Mouse (Mus musculus): ENCODE results near the gene Fam241a. TPM values are rescaled to one million over a fixed set of nuclear protein-coding genes. Genes with fewer than 3 reads are reported as not detected.

Fam241a gene
- polyA plus RNA-seq, 1 experiment from 2014 or later, result 47.3 TPM

DNA sequence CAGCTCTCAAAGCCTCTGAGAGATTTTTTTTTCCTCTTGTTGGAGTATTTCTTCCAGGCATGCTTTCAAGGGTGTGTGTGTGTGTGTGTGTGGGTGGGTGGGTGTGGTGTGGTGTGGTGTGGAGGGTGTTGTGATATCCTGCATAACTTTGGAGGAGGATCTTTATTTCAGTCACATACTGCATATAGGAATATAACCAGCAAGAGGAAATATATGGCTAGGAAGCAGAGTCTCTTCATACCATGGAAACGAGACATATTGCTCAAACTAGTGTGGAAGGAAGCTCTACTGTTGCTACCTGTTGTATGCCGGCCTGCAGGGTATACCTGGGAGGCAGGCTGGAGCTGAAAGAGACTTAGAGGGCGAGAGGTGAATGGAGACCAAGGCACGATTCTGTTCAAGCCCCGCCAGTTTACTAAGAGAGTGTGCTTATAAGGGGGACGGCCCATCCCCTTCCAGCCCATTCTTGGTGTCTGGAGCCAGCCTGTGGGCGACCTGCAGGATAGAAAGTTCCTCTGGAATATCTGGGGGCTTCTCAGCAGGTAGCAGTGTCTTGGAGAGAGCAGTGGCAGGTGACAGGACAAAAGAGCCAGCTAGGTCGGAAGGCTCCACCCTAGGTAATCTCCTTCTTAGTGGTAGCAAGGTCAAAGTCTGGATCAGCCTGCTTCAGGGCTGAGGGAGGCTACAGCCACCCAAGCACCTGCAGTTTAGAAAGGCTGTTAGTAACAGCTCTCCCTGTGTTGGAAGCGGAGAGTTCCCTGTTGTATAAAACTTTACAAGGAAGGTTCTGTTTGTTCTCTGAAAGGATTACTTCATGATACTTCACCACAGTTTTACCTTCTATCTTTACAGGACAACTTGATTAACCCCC is 45.1 kb downstream of the Fam241a start:
- H3K4me1 ChIP-seq (replicated peaks), result peaks cover 48% of the 10 kb centered on the region
- H3K36me3 ChIP-seq, result no peaks in the 10 kb centered on the region
- no peaks in the 10 kb centered on the region for H3K27me3 ChIP-seq
- DNase-seq (no peak), ATAC-seq (ENCODE audit: low read depth) (0 out of 2 replicates have a peak, but pooled peaks have one; percentile 37)
- WGBS (ENCODE audit: insufficient replicate concordance), result 66% methylated on average over 9 of the region's 9 CpGs
- H3K4me3 ChIP-seq (replicated peaks), result no peak overlapping the region
- H3K4me2 ChIP-seq, result no peak overlapping the region
- H3K9ac ChIP-seq, result 0 out of 2 replicates have a peak overlapping the region, but pooled peaks have one; percentile 8
- H3K27ac ChIP-seq, result peak overlapping the region; percentile 74
- H3K9me3 ChIP-seq (replicated peaks), result no peaks in the 10 kb centered on the region

DNA sequence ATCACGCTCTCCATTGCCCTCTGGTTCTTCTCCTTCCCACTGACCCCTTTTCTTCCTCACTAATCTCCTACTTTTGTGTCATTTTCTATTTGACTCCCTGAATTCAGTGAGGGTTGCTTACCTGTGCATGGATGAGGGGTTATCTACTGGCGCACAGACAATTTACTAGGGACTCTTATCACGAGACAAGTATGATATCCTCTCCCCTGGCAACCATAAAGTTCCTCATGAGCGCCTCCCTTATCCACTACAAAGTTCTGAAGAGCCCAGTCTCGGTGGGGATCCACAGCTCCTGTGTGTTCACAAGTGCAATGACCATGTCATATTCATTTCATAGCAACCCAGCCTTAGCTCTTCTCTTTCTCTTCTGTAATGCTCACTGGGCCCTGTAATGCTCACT is 46.2 kb downstream of the Fam241a start:
- Histone ChIP-seq H3K4me2 (peak overlapping the region; percentile 31), H3K9me3 (replicated peaks) (no peaks in the 10 kb centered on the region), H3K4me1 (replicated peaks) (peaks cover 48% of the 10 kb centered on the region), H3K36me3 (no peaks in the 10 kb centered on the region), H3K27me3 (no peaks in the 10 kb centered on the region), H3K27ac (peak overlapping the region; percentile 55; the same call in 1 of the 2 replicates), H3K4me3 (replicated peaks) (no peak overlapping the region), H3K9ac (no peak overlapping the region)
- DNase-seq (peak; percentile 26), ATAC-seq (ENCODE audit: low read depth) (peak; percentile 86)
- 28% methylated on average over 5 of the region's 5 CpGs for WGBS (ENCODE audit: insufficient replicate concordance)

DNA sequence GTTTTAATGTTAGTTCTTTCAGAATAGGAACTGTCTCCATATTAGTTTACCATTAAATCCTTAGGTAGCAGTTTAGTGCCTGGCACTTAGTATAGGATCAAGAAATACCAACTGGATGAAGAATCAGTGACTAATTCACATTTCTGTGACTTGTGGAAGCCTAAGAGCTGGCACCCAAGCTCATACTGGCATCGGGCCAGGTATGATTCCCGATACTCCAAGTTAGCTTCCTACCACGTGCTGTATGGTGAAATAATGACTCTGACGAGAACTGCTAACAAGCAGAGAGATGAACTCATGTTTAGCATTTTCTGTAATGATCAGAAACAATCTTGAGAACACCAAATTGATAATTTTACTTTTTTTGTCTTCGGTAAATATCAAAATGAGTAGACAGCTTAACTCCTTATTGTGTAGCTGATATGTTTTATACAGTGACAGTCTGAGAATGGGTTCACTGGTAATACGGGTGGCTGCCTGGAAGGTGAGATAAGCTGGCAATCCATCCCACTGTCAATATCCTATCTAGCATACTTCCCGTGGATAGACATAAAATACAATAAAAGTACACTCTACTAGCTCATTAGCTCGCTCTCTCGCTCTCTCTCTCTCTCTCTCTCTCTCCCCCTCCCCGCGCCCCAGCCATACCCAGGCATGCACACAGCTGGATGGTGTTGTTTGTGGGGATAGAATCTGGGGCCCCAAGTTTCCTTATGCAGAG is 47.9 kb downstream of the Fam241a start:
- Histone ChIP-seq H3K4me1 (replicated peaks) (peaks cover 54% of the 10 kb centered on the region), H3K27me3 (no peaks in the 10 kb centered on the region), H3K4me3 (replicated peaks) (no peak overlapping the region), H3K9ac (no peak overlapping the region), H3K27ac (peak overlapping the region; percentile 18; the same call in 1 of the 2 replicates), H3K4me2 (peak overlapping the region; percentile 29), H3K36me3 (no peaks in the 10 kb centered on the region), H3K9me3 (replicated peaks) (no peaks in the 10 kb centered on the region)
- DNase-seq, result peak; percentile 22
- peak; percentile 72 for ATAC-seq (ENCODE audit: low read depth)
- WGBS (ENCODE audit: insufficient replicate concordance), result 42% methylated on average over 11 of the region's 11 CpGs

DNA sequence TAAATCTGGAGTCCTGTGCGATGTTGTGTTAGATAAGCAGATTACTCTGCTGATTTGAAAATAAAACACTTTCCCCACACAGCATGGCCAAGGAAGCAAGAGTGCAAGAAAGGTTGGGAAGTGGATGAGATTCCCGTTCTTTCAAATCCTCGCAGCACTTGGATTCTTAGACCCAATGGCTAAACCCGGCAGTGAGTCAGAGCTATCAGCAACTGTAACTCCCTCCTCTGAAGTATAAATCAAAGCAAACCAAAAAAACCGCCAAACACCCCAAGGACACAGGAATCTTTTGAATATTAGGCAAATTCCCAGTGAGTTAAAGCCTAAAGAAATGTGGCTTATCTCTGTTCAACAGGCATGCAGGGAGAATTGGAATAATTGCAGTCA is 52.2 kb downstream of the Fam241a start:
- Histone ChIP-seq H3K4me1 (replicated peaks) (peaks cover 35% of the 10 kb centered on the region), H3K4me2 (no peak overlapping the region), H3K27me3 (no peaks in the 10 kb centered on the region), H3K9me3 (replicated peaks) (no peaks in the 10 kb centered on the region), H3K9ac (no peak overlapping the region), H3K4me3 (replicated peaks) (no peak overlapping the region), H3K27ac (no peak overlapping the region), H3K36me3 (no peaks in the 10 kb centered on the region)
- 70% methylated on average over 5 of the region's 5 CpGs for whole genome bisulfite sequencing (ENCODE audit: insufficient replicate concordance)
- no peak for ATAC-seq (ENCODE audit: low read depth)
- no peak for DNase-seq

DNA sequence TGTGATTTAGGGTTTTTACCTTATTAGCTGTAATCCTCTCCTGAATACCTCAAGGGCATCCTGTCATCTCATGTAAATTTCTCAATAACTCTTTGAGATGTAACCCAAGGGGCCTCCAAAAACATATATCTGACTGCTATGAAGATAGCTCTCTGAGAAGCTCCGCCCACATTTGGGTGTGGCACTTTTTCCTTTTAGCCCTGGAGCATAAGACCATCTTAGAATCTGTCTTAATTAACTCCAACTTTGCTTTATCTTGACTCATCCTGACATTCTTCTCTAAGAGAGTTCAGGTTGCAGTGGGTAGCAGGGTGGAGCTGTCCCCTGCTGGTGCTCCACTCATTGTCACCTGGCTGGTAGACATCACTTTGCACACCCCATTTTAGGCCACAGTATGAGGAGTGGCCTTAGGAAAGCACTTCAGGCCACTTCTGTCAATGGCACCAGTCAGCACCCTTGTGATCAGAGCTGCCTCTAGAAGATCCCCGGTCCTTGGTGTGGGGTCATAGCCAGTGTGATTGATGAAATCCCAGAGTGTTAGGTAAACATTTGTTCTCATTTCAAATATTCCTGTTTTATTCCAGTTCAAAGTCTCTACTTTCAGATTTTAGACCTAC is 52.7 kb downstream of the Fam241a start:
- Histone ChIP-seq H3K9ac (no peak overlapping the region), H3K4me3 (replicated peaks) (no peak overlapping the region), H3K4me1 (replicated peaks) (peaks cover 35% of the 10 kb centered on the region), H3K36me3 (no peaks in the 10 kb centered on the region), H3K27me3 (no peaks in the 10 kb centered on the region), H3K27ac (no peak overlapping the region), H3K9me3 (replicated peaks) (no peaks in the 10 kb centered on the region), H3K4me2 (no peak overlapping the region)
- WGBS (ENCODE audit: insufficient replicate concordance), result 53% methylated on average over 2 of the region's 2 CpGs
- DNase-seq (peak; percentile 31), ATAC-seq (ENCODE audit: low read depth) (peak; percentile 67)

DNA sequence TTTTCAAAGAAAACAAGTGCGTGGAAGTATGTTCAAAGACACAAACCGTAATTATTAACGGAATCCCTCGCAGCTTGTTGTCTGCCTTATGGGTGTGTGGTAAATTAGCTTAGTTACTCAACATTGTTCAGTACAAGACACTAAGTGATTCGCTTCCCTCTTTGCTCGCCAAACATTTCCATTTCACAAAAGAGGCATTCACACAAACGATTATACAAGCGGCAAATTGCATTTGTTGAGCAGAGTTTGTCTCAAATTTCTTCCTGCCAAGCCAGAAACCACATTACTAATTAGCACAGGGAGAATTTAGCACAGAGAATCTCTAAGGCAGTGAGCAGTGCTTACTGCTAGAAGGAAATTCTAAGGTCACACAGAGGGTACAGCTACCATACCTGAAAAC is 54.2 kb downstream of the Fam241a start:
- Histone ChIP-seq H3K9ac (no peak overlapping the region), H3K4me1 (replicated peaks) (peaks cover 36% of the 10 kb centered on the region), H3K27me3 (no peaks in the 10 kb centered on the region), H3K4me2 (no peak overlapping the region), H3K36me3 (no peaks in the 10 kb centered on the region), H3K27ac (no peak overlapping the region), H3K4me3 (replicated peaks) (no peak overlapping the region), H3K9me3 (replicated peaks) (no peaks in the 10 kb centered on the region)
- WGBS (ENCODE audit: insufficient replicate concordance), result 84% methylated on average over 8 of the region's 8 CpGs
- ATAC-seq (ENCODE audit: low read depth) (no peak), DNase-seq (no peak)

DNA sequence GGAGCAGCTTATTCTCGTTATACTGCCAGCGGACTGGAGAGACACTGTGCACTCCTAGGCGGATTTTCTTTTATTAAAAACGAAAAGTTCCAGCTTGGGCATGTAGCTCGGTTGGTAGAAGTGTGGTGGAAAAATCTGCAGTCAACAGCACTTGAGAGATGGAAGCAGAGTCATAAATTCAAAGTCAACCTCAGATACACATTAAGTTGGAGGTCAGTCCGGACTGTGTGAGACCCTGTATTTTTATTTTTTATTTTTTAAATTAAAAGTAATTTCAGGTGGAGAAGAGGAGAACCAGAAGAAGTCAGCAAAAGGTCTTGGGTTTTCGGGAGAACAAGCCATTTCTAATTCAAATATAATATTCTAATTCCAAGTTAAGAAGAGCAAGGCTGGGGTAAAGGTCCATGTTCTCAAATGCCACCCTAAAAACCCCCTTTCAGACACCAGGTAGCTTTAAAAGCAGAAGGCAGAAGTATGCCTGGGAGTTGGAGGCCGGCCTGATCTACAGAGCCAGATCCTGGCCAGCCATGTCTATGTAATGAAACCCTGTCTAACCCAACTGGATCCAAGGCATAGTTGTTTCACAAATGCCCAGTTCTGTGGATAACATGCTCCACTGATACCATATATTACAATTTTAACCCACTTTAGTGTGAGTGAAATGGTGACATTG is 58.0 kb downstream of the Fam241a start:
- H3K9me3 ChIP-seq (replicated peaks), result no peaks in the 10 kb centered on the region
- H3K9ac ChIP-seq, result peak overlapping the region; percentile 88
- H3K27ac ChIP-seq, result peak overlapping the region; percentile 97
- peaks cover 52% of the 10 kb centered on the region for H3K4me1 ChIP-seq (replicated peaks)
- ATAC-seq (ENCODE audit: low read depth) (no peak), DNase-seq (no peak)
- WGBS (ENCODE audit: insufficient replicate concordance), result 25% methylated on average over 8 of the region's 8 CpGs
- H3K4me2 ChIP-seq, result peak overlapping the region; percentile 89
- H3K4me3 ChIP-seq (replicated peaks), result peak overlapping the region; percentile 85
- H3K27me3 ChIP-seq, result no peaks in the 10 kb centered on the region
- 0 out of 2 replicates have a peak, but pooled peaks cover under 1% of the 10 kb centered on the region for H3K36me3 ChIP-seq

DNA sequence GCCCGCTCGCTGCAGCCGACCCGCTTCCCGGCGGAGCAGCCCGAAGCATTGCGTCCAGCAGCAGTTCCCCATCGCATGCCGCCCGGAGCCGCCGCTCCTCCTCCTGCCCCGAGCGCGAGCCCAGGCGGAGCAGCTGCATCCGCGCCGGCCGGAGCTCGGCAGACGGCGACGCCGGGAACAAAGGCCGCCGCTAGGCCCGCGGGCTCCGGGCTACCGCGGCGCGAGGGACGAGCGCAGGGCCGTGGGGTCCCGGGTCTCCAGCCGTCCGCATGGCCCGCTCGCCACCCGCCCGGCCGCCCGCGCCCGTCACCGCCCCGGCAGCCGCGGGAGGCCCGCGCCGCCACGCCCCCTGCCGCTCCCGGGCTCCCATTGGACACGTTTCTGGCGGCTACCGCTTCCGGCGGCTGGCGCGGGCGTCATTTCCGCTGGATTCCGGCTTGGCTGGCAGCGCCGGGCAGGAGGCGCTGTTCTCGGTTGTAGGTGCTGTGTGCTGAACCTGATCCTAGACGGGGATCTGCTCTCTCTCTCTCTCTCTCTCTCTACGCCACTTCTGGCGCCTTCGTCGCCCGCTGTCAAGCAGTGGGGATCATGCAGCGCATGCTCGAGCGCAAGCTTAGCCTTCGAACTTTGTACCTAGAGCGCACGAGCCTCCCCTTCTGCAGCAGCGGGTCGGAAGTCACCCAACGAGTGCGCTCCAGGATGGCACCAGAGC is 58.8 kb downstream of the Fam241a start, which contains the start of gene Ap1ar:
Gene Ap1ar, minus strand, starts transcription at position 370 of the 712 bp plus-strand sequence.
- Histone ChIP-seq H3K9me3 (replicated peaks) (no peaks in the 10 kb centered on the region), H3K4me3 (replicated peaks) (peak within 1 kb of the TSS; percentile 85), H3K27ac (peak within 1 kb of the TSS; percentile 97), H3K9ac (peak within 1 kb of the TSS; percentile 88), H3K36me3 (peaks cover 8% of the 10 kb centered on the region; the same call in 1 of the 2 replicates), H3K27me3 (no peaks in the 10 kb centered on the region), H3K4me1 (replicated peaks) (peaks cover 44% of the 10 kb centered on the region), H3K4me2 (peak within 1 kb of the TSS; percentile 89)
- ATAC-seq (ENCODE audit: low read depth) (peak; percentile 95), DNase-seq (peak; percentile 95)
- under 1% methylated on average over 72 of the region's 89 CpGs for WGBS (ENCODE audit: insufficient replicate concordance)

DNA sequence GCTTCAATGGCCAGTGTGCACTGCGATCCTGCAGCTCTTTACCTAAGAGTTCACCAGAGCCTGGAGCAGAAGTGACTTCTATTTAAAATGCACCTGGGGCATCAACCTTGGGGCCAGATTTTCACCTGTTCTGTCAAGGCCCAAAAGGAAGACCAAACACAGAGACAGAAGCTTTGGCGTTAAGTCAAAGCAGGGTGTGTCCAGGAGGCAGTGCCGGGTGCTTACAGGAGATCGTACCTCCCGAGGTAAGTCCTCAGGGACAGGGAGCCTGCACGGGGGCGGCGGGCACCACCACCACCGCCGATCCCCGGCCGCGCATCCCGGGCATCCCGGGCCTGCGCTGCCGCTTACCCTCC is 59.3 kb downstream of the Fam241a start:
- Histone ChIP-seq H3K4me3 (replicated peaks) (peak overlapping the region; percentile 85), H3K4me1 (replicated peaks) (peaks cover 43% of the 10 kb centered on the region), H3K27ac (peak overlapping the region; percentile 81), H3K27me3 (no peaks in the 10 kb centered on the region), H3K9me3 (replicated peaks) (no peaks in the 10 kb centered on the region), H3K9ac (peak overlapping the region; percentile 88), H3K4me2 (peak overlapping the region; percentile 89), H3K36me3 (peaks cover 10% of the 10 kb centered on the region; the same call in 1 of the 2 replicates)
- ATAC-seq (ENCODE audit: low read depth), result peak; percentile 48
- under 1% methylated on average over 17 of the region's 17 CpGs for WGBS (ENCODE audit: insufficient replicate concordance)
- no peak for DNase-seq

DNA sequence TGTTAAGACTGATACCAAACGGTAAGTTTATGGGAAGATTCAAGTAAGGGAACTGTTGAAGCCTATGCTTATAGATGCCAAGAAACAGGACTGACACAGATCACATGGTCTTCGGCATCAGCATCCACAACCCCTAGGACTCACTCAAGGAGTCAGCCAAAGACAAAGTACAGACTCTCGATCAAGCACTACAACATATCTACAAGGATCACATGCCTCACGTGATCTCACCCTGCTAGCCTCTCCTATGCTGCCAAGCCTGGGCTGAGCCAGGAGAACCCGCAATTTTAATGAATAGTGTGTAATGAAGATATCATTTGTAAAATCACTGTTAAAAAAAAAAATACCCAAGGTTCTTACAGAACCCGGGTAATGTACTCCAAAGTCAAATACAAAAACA is 60.5 kb downstream of the Fam241a start:
- Histone ChIP-seq H3K9me3 (replicated peaks) (no peaks in the 10 kb centered on the region), H3K9ac (peak overlapping the region; percentile 88; the same call in 1 of the 2 replicates), H3K36me3 (peaks cover 10% of the 10 kb centered on the region; the same call in 1 of the 2 replicates), H3K27ac (no peak overlapping the region), H3K4me2 (peak overlapping the region; percentile 89), H3K4me1 (replicated peaks) (peaks cover 43% of the 10 kb centered on the region), H3K4me3 (replicated peaks) (peak overlapping the region; percentile 85), H3K27me3 (no peaks in the 10 kb centered on the region)
- ATAC-seq (ENCODE audit: low read depth), result no peak
- 52% methylated on average over 6 of the region's 6 CpGs for WGBS (ENCODE audit: insufficient replicate concordance)
- DNase-seq, result no peak
